Mouse (Mus musculus): ENCODE measurements around the gene Selenom. TPM values are rescaled to one million over a fixed set of nuclear protein-coding genes. Genes with fewer than 3 reads are reported as not detected.
A peak's percentile ranks its signal among the peaks of the same experiment; 100 is the strongest.

Selenom gene
- polyA plus RNA-seq, 1 experiment: 19.6 TPM

- Histone ChIP-seq H3K27me3 (ENCODE audit: control insufficient read depth, insufficient read depth, low read length, poor library complexity, severe bottlenecking) (no peaks in the 10 kb centered on the region), H3K27ac (ENCODE audit: insufficient read depth, low read length) (no peak overlapping the region), H3K9me3 (replicated peaks; ENCODE audit: control insufficient read depth, insufficient read depth, low read length, poor library complexity, severe bottlenecking) (no peaks in the 10 kb centered on the region), H3K4me1 (ENCODE audit: control insufficient read depth, insufficient read depth, low read length) (no peaks in the 10 kb centered on the region), H3K4me3 (ENCODE audit: low read depth, low read length) (no peak overlapping the region), H3K9ac (ENCODE audit: low read depth, poor library complexity, severe bottlenecking) (no peak overlapping the region), H3K36me3 (ENCODE audit: control insufficient read depth, insufficient read depth, low read length, poor library complexity, severe bottlenecking) (no peaks in the 10 kb centered on the region)
- TF ChIP-seq POLR2A (IDR thresholded peaks at IDR 0.05; ENCODE audit: insufficient read depth, low read length): no peak
- no peak for TF ChIP-seq EP300 (IDR thresholded peaks at IDR 0.05; ENCODE audit: insufficient read depth, low read depth, low read length)
- no peak for TF ChIP-seq CTCF (IDR thresholded peaks at IDR 0.05; ENCODE audit: low read depth, low read length)
Measured at GRCm38 (mm10) chr11:3483980-3484642, 30.4 kb upstream of the Selenom start.

GRCm38 (mm10) chr11:3486349-3486748 is 28.1 kb upstream of the Selenom start:
- Histone ChIP-seq H3K36me3 (ENCODE audit: control insufficient read depth, insufficient read depth, low read length, poor library complexity, severe bottlenecking) (no peaks in the 10 kb centered on the region), H3K4me1 (ENCODE audit: control insufficient read depth, insufficient read depth, low read length) (no peaks in the 10 kb centered on the region), H3K9ac (ENCODE audit: low read depth, poor library complexity, severe bottlenecking) (no peak overlapping the region), H3K4me3 (ENCODE audit: low read depth, low read length) (no peak overlapping the region), H3K9me3 (replicated peaks; ENCODE audit: control insufficient read depth, insufficient read depth, low read length, poor library complexity, severe bottlenecking) (no peaks in the 10 kb centered on the region), H3K27ac (ENCODE audit: insufficient read depth, low read length) (no peak overlapping the region), H3K27me3 (ENCODE audit: control insufficient read depth, insufficient read depth, low read length, poor library complexity, severe bottlenecking) (no peaks in the 10 kb centered on the region)
- no peak for TF ChIP-seq EP300 (IDR thresholded peaks at IDR 0.05; ENCODE audit: insufficient read depth, low read depth, low read length)
- no peak for TF ChIP-seq CTCF (IDR thresholded peaks at IDR 0.05; ENCODE audit: low read depth, low read length)
- TF ChIP-seq POLR2A (IDR thresholded peaks at IDR 0.05; ENCODE audit: insufficient read depth, low read length): no peak

GRCm38 (mm10) chr11:3487952-3488570 is 26.4 kb upstream of the Selenom start, which contains the start of gene Pla2g3:
TSS of gene Pla2g3 (plus strand) at chr11:3488284.
- Histone ChIP-seq H3K9me3 (replicated peaks; ENCODE audit: control insufficient read depth, insufficient read depth, low read length, poor library complexity, severe bottlenecking) (no peaks in the 10 kb centered on the region), H3K27me3 (ENCODE audit: control insufficient read depth, insufficient read depth, low read length, poor library complexity, severe bottlenecking) (no peaks in the 10 kb centered on the region), H3K9ac (ENCODE audit: low read depth, poor library complexity, severe bottlenecking) (no peak within 1 kb of the TSS), H3K36me3 (ENCODE audit: control insufficient read depth, insufficient read depth, low read length, poor library complexity, severe bottlenecking) (no peaks in the 10 kb centered on the region), H3K4me3 (ENCODE audit: low read depth, low read length) (no peak within 1 kb of the TSS), H3K4me1 (ENCODE audit: control insufficient read depth, insufficient read depth, low read length) (no peaks in the 10 kb centered on the region), H3K27ac (ENCODE audit: insufficient read depth, low read length) (no peak within 1 kb of the TSS)
- TF ChIP-seq POLR2A (IDR thresholded peaks at IDR 0.05; ENCODE audit: insufficient read depth, low read length) (no peak), EP300 (IDR thresholded peaks at IDR 0.05; ENCODE audit: insufficient read depth, low read depth, low read length) (no peak), CTCF (IDR thresholded peaks at IDR 0.05; ENCODE audit: low read depth, low read length) (no peak)

GRCm38 (mm10) chr11:3489036-3489435 is 25.4 kb upstream of the Selenom start:
- Histone ChIP-seq H3K4me3 (ENCODE audit: low read depth, low read length) (no peak overlapping the region), H3K27ac (ENCODE audit: insufficient read depth, low read length) (no peak overlapping the region), H3K4me1 (ENCODE audit: control insufficient read depth, insufficient read depth, low read length) (no peaks in the 10 kb centered on the region), H3K36me3 (ENCODE audit: control insufficient read depth, insufficient read depth, low read length, poor library complexity, severe bottlenecking) (no peaks in the 10 kb centered on the region), H3K9ac (ENCODE audit: low read depth, poor library complexity, severe bottlenecking) (no peak overlapping the region), H3K27me3 (ENCODE audit: control insufficient read depth, insufficient read depth, low read length, poor library complexity, severe bottlenecking) (no peaks in the 10 kb centered on the region), H3K9me3 (replicated peaks; ENCODE audit: control insufficient read depth, insufficient read depth, low read length, poor library complexity, severe bottlenecking) (no peaks in the 10 kb centered on the region)
- TF ChIP-seq CTCF (IDR thresholded peaks at IDR 0.05; ENCODE audit: low read depth, low read length) (no peak), POLR2A (IDR thresholded peaks at IDR 0.05; ENCODE audit: insufficient read depth, low read length) (no peak), EP300 (IDR thresholded peaks at IDR 0.05; ENCODE audit: insufficient read depth, low read depth, low read length) (no peak)

- H3K36me3 ChIP-seq (ENCODE audit: control insufficient read depth, insufficient read depth, low read length, poor library complexity, severe bottlenecking): no peaks in the 10 kb centered on the region
- H3K4me3 ChIP-seq (ENCODE audit: low read depth, low read length): no peak overlapping the region
- no peak overlapping the region for H3K9ac ChIP-seq (ENCODE audit: low read depth, poor library complexity, severe bottlenecking)
- no peaks in the 10 kb centered on the region for H3K9me3 ChIP-seq (replicated peaks; ENCODE audit: control insufficient read depth, insufficient read depth, low read length, poor library complexity, severe bottlenecking)
- no peak for TF ChIP-seq CTCF (IDR thresholded peaks at IDR 0.05; ENCODE audit: low read depth, low read length)
- TF ChIP-seq EP300 (IDR thresholded peaks at IDR 0.05; ENCODE audit: insufficient read depth, low read depth, low read length): no peak
- TF ChIP-seq POLR2A (IDR thresholded peaks at IDR 0.05; ENCODE audit: insufficient read depth, low read length): no peak
- H3K4me1 ChIP-seq (ENCODE audit: control insufficient read depth, insufficient read depth, low read length): no peaks in the 10 kb centered on the region
- H3K27me3 ChIP-seq (ENCODE audit: control insufficient read depth, insufficient read depth, low read length, poor library complexity, severe bottlenecking): no peaks in the 10 kb centered on the region
- H3K27ac ChIP-seq (ENCODE audit: insufficient read depth, low read length): no peak overlapping the region
Measured at GRCm38 (mm10) chr11:3492748-3493147, 21.7 kb upstream of the Selenom start.

- H3K9me3 ChIP-seq (replicated peaks; ENCODE audit: control insufficient read depth, insufficient read depth, low read length, poor library complexity, severe bottlenecking): no peaks in the 10 kb centered on the region
- no peaks in the 10 kb centered on the region for H3K27me3 ChIP-seq (ENCODE audit: control insufficient read depth, insufficient read depth, low read length, poor library complexity, severe bottlenecking)
- H3K36me3 ChIP-seq (ENCODE audit: control insufficient read depth, insufficient read depth, low read length, poor library complexity, severe bottlenecking): no peaks in the 10 kb centered on the region
- no peaks in the 10 kb centered on the region for H3K4me1 ChIP-seq (ENCODE audit: control insufficient read depth, insufficient read depth, low read length)
- H3K27ac ChIP-seq (ENCODE audit: insufficient read depth, low read length): no peak overlapping the region
- no peak overlapping the region for H3K9ac ChIP-seq (ENCODE audit: low read depth, poor library complexity, severe bottlenecking)
- H3K4me3 ChIP-seq (ENCODE audit: low read depth, low read length): peak overlapping the region; percentile 13; the same call in 1 of the 2 replicates
- TF ChIP-seq EP300 (IDR thresholded peaks at IDR 0.05; ENCODE audit: insufficient read depth, low read depth, low read length) (no peak), CTCF (IDR thresholded peaks at IDR 0.05; ENCODE audit: low read depth, low read length) (no peak), POLR2A (IDR thresholded peaks at IDR 0.05; ENCODE audit: insufficient read depth, low read length) (no peak)
Measured at GRCm38 (mm10) chr11:3494857-3495256, 19.6 kb upstream of the Selenom start.

Data from ES-Bruce4 (cell line).